Mouse (Mus musculus) spleen, adult 10 weeks (tissue): ENCODE measurements around the gene Flcn. TPM values are rescaled to one million over a fixed set of nuclear protein-coding genes. Genes with fewer than 3 reads are reported as not detected.

Experiments
- polyA plus RNA-seq: library from polyadenylated mRNA; stranded (reverse); fragments of 350-450 nt; fragmentation: Illumina TruSeq; extraction: RNeasy Lipid Tissue Mini Kit (QIAGEN cat#74804); gene quantifications from one replicate; pipeline ENCODE4 v1.2.3, GENCODE M21; 2015; ENCODE audit warnings: low replicate concordance; ENCODE audit not compliant: insufficient read depth

Flcn gene
- polyA plus RNA-seq: 30.1 TPM

DNA sequence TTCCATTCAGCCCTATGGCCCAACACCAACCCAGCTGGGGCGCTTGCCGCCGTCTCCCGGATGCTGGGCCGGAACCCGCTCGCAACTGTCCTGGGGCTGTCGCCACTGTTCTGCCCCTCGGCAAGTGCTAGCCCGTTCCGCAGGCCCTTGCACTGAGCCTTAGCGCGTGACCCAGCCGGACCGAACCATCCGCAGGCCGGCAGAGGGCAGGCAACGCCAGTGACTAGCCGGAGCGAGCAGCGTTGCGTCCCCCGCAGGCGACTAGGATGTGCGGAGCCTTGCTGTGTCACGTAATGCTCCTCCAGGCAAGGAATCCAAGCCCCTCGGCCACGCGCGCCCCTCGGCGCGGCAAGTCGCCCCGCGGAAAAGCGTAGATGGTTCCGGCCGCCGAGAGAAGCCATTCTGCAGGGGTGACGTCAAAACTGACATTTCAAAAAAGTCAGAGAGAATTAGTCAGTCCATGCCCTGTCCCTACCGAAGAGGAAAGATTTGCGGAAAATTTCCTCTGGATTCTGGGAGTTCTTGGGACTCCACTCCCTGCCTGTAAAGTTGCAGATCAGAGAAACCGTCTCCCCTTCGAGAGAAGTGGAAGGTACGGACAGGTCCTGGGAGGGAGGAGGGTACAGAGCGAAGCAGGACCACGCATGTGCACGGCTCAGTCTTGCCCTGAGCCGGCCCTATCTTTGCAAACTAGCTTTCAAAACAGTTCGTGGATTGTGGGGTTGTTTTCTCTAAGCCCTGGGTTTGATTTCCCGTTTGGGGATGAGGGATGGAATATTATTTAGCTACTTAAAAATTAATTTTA, at the start of gene Flcn:
Gene Flcn (minus strand): TSS at position 347 of the 805 bp plus-strand sequence.

DNA sequence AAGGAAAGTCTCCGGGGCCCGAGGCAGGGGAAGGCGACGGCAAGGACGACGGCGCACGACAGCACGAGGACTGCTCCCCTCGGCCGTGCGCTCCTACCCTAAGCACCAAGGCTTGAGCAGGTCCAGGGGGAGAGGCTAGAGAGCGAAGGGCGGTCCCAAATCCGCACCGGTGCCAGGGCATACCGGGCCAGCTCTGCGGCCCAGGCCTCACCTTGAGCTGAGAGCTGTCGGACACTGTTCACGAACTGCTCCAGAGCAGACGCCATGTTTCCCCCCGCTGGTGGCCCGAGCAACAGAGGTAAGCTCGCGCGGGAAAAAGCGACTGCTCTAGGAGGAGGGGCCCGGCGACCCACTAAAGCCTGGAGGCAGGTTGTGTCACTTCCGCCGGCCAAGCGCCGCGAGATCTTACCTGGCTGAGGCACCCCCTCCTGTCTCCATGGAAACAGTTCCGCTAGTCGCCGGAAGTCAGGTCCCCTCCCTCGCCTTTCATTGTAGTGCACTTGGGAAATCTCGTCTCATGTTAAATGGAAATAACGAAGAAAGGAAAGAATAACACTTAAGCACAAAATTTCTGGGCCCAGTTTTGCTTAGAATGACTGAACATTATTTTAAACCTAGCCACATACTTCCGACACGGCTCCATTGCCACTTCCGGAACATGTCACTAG, 29.8 kb upstream of the Flcn start, which contains the start of gene Cops3:
Gene Cops3 (minus strand): TSS at position 380 of the 668 bp plus-strand sequence.

DNA sequence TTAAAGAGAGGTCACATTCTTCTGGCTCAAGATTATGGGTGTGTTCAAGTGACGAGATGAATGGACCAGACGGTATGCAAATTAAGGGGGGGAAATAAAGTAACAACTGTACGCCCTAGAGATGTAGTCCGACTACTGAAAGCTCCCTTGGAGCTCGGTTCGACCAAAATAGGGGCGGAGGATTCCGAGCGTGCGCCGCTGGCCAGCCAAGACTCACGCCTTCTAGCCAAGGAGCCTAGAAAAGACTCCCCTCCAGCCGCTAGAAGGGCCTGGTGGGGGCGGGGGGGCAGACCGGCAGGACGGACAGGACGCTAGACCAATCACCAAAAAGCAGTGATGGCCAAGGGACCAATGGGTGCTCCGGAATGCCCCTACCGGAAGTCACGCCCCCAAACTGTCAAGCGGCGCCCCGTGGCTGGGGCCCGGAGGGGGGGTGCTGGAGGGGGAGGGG, 29.2 kb upstream of the Flcn start, which contains the start of gene Nt5m:
Gene Nt5m (plus strand): TSS at position 440 of the 451 bp plus-strand sequence.

DNA sequence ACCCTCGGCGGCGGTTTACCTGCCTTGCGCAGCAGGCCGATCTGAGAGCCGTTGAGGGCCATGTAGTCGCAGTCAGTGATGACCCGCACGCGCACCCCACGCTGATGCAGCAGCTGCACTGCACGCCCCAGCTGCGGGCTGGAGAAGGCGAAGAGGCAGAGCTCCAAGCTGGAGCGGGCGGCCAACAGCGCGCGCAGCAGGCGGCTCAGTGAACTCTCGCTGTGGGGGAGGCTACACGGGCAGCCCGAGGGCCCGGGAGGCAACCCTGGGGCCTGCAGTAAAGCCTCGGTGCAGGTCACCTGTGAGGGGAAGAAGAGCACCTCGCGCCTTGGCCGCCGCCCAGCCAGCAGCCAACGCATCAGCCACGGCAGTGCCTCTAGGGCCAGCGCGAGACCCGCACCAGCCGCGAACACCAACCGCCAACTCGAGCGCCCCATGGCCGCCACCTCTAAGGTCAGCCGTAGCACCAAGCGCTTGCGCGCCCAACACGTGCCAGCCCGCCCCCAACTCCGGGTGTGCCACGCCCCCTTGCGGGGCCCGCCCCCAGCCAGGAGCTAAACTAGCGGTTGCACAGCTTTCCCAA, 22.5 kb downstream of the Flcn start, which contains the start of gene Pld6:
Gene Pld6 (minus strand): TSS at position 447 of the 583 bp plus-strand sequence.

Other genes with a start within 250 kb of the Flcn start
- not detected for gene Olfr222, start 233.8 kb downstream of the Flcn start, polyA plus RNA-seq
- not detected for gene Olfr223, start 216.7 kb downstream of the Flcn start, polyA plus RNA-seq
- 90.7 TPM for gene Mprip, start 148.7 kb downstream of the Flcn start, polyA plus RNA-seq
- gene Pld6, start 22.4 kb downstream of the Flcn start, polyA plus RNA-seq: not detected
- gene Nt5m, start 29.4 kb upstream of the Flcn start, polyA plus RNA-seq: 10.8 TPM
- 99.6 TPM for gene Cops3, start 29.8 kb upstream of the Flcn start, polyA plus RNA-seq
- 7.2 TPM for gene Med9, start 138.2 kb upstream of the Flcn start, polyA plus RNA-seq
- gene Rasd1, start 154.9 kb upstream of the Flcn start, polyA plus RNA-seq: 0.62 TPM
- gene Pemt, start 236.5 kb upstream of the Flcn start, polyA plus RNA-seq: 0.90 TPM